Mouse (Mus musculus) neural tube, embryonic 13.5 days (tissue): Measurements from ENCODE around the gene Vwa8. TPM values are rescaled to one million over a fixed set of nuclear protein-coding genes. Genes with fewer than 3 reads are reported as not detected.

ENCODE experiments used
- ATAC-seq: fragments of 200-750 bp; cut with Nextera tagmentation; 2 replicates; pipeline ENCODE4 v1.8.0; 2017; ENCODE audit warnings: low read depth, mild to moderate bottlenecking, moderate TSS enrichment, moderate library complexity
- H3K27ac ChIP-seq: fragments of 300-500 bp; sonication (generic); replicated peaks from 2 replicates; pipeline ENCODE4 v1.5.1; 2015; ENCODE audit warnings: moderate library complexity, mild to moderate bottlenecking, inconsistent platforms
- H3K27me3 ChIP-seq: fragments of 300-500 bp; sonication (generic); 2 replicates; pipeline ENCODE4 v1.6.1; 2015; ENCODE audit warnings: mild to moderate bottlenecking, inconsistent platforms
- H3K36me3 ChIP-seq: fragments of 300-500 bp; sonication (generic); 2 replicates; pipeline ENCODE4 v1.6.1; 2015; ENCODE audit warnings: mild to moderate bottlenecking, inconsistent platforms
- H3K4me1 ChIP-seq: fragments of 300-500 bp; sonication (generic); replicated peaks from 2 replicates; pipeline ENCODE4 v1.6.1; 2015; ENCODE audit warnings: inconsistent platforms
- H3K4me2 ChIP-seq: fragments of 300-500 bp; sonication (generic); 2 replicates; pipeline ENCODE4 v1.6.1; 2015; ENCODE audit warnings: inconsistent platforms, mild to moderate bottlenecking, moderate library complexity
- H3K4me3 ChIP-seq: fragments of 300-500 bp; sonication (generic); 2 replicates; pipeline ENCODE4 v1.5.1; 2015; ENCODE audit warnings: mild to moderate bottlenecking, inconsistent platforms
- H3K9ac ChIP-seq: fragments of 300-500 bp; sonication (generic); 2 replicates; pipeline ENCODE4 v1.6.1; 2015; ENCODE audit warnings: moderate library complexity, mild to moderate bottlenecking, inconsistent platforms
- H3K9me3 ChIP-seq: fragments of 300-500 bp; sonication (generic); 2 replicates; pipeline ENCODE4 v1.6.1; 2016; ENCODE audit warnings: inconsistent platforms
- WGBS: fragments of 180-500 bp; shearing (Covaris S2); methylation state at CpG from one replicate; pipeline ENCODE4 v1.1.7; 2015; 5-methylcytosine and 5-hydroxymethylcytosine counted together
- polyA plus RNA-seq: library from polyadenylated mRNA; unstranded; fragments of >200 nt; fragmentation: Nextera tagmentation; extraction: Ambion mirVana; gene quantifications from 2 replicates; pipeline ENCODE4 v1.2.1, GENCODE M21; 2015

The Vwa8 gene
- polyA plus RNA-seq, 1 experiment from 2014 or later = 6.9 TPM

- Histone ChIP-seq H3K27me3 (no peaks in the 10 kb centered on the region), H3K9ac (no peak overlapping the region), H3K4me2 (no peak overlapping the region), H3K36me3 (no peaks in the 10 kb centered on the region), H3K4me3 (no peak overlapping the region), H3K4me1 (0 out of 2 replicates have a peak, but pooled peaks cover 5% of the 10 kb centered on the region), H3K27ac (no peak overlapping the region), H3K9me3 (peaks cover 8% of the 10 kb centered on the region; the same call in 1 of the 2 replicates)
- 82% methylated on average over 12 of the region's 12 CpGs for WGBS
- no peak for ATAC-seq
These were observed 394.4 kb downstream of the Vwa8 start for GRCm38 (mm10) chr14:79243038-79243883.

- Histone ChIP-seq H3K4me1 (0 out of 2 replicates have a peak, but pooled peaks cover 5% of the 10 kb centered on the region), H3K9me3 (peaks cover 8% of the 10 kb centered on the region; the same call in 1 of the 2 replicates), H3K27ac (no peak overlapping the region), H3K9ac (no peak overlapping the region), H3K36me3 (no peaks in the 10 kb centered on the region), H3K4me3 (no peak overlapping the region), H3K27me3 (no peaks in the 10 kb centered on the region), H3K4me2 (no peak overlapping the region)
- WGBS = 54% methylated on average over 3 of the region's 3 CpGs
- ATAC-seq = no peak; the same call in 1 of the 2 replicates
These were observed 395.7 kb downstream of the Vwa8 start for GRCm38 (mm10) chr14:79244571-79244970.

DNA sequence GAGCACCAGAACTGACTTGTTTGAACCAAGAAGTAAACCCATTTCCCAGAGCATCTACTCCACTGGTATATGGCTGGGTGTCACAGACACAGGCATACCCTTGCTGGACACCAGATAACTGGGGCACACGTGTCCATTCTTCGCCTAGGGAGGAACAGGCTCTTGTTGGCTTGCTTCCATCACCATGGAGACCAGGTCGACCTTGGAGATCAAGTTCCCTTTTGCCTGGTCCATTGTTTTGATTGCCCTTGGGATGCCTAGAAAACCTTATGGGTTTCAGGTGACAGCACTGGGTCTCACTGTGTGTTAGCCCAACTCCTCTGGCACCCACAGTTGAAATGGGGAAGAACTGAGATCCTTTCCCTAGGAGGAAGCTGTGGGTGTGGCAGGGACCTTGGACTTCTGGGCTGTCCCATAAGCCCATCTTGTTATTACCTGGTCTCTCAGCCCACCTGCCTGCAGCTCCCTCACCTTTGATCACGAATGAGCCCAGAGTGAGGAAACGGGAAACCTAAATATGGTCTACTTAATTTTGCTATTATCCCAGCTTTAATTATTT is 403.0 kb downstream of the Vwa8 start:
- no peak overlapping the region for H3K4me3 ChIP-seq
- no peaks in the 10 kb centered on the region for H3K4me1 ChIP-seq
- no peaks in the 10 kb centered on the region for H3K9me3 ChIP-seq
- H3K27me3 ChIP-seq = no peaks in the 10 kb centered on the region
- H3K36me3 ChIP-seq = no peaks in the 10 kb centered on the region
- no peak overlapping the region for H3K4me2 ChIP-seq
- WGBS = 84% methylated on average over 5 of the region's 5 CpGs
- no peak overlapping the region for H3K27ac ChIP-seq
- no peak overlapping the region for H3K9ac ChIP-seq
- no peak for ATAC-seq

Other genes starting within 250 kb of the Vwa8 start
- 11.8 and 16.3 TPM in 2 replicates for gene Dgkh, start 116.3 kb upstream of the Vwa8 start, polyA plus RNA-seq